10 mouse cellular contexts compared by ENCODE assay signal in the genomic region with DNA sequence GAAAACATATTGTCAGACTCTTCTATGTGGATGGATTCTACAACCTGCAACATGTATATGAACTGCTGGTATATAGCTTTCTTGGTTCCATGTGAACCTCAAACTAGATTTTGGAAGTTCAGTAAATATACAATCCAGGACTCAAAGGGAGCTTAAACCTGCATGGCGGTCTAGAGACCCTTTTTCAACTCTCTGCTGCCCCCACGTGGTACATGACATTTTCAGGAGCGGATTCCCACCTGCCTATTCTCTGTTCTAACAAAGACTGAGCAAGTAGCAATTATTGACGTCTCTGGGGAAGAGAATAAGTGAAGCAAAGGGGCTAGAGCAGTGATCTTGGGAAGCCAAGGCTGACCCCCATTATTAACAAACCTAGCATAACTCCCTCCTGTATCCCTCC.
A peak's percentile ranks its signal among the peaks of the same experiment; 100 is the strongest.
DNase-seq lines count a peak whose midpoint lies in the region; ATAC-seq and TF ChIP-seq lines count a peak whose summit lies in the region.
"Had no signal": no experiment of that assay in that cellular context is flagged by ENCODE, and none has a peak within 500 bp of the region (broad histone marks: within the 10 kb centered on the region; RNA-seq: fewer than 3 reads in every experiment).

No protein-coding gene starts in this region.

- peak in 1 of 2 experiments; percentile 19 for DNase-seq in heart, adult 2 months
- DNase-seq in CH12.LX (ENCODE audit: extremely low read depth): peak; percentile 36
- DNase-seq in cerebellum, adult 11 months: peak; percentile 66
- peak; percentile 63 to 66 for DNase-seq in frontal cortex, postnatal 25 days (ENCODE audit: low spot score in 2 of 2)
- DNase-seq in left cerebral cortex, postnatal 4 days: peak; percentile 80
- peak; percentile 79 for DNase-seq in retina, embryonic 14.5 days (ENCODE audit: low spot score)
- DNase-seq in gastrocnemius, postnatal 14 days: no peak

- no peak overlapping the region for H3K4me2 ChIP-seq in heart, embryonic 12.5 days
- H3K4me2 ChIP-seq in CH12.LX (ENCODE audit: insufficient read depth, low read depth, poor library complexity, severe bottlenecking): no peak overlapping the region
- H3K4me2 ChIP-seq: lung, embryonic 15.5 days had no signal

- in situ Hi-C loops in CH12.LX (cut with MboI; ENCODE audit: low pct_ligation_motif_present, low pct_unique_long_range_greater_than_20kb, low sequenced_read_pairs): loop anchor here (25.0 kb wide), 1 partner anchor 638 kb away; no protein-coding TSS in a partner anchor

- dilution Hi-C loops in CH12.LX (cut with MboI; ENCODE audit: extremely low pct_ligation_motif_present, extremely low pct_unique_long_range_greater_than_20kb, low sequenced_read_pairs): no loop called here

- intact Hi-C loops in heart, adult 2 months (cut with DNase I): no loop called here
- intact Hi-C loops in left cerebral cortex, postnatal 4 days (cut with DNase I): loop anchor here (5.0 kb wide), 1 partner anchor 638 kb away; no protein-coding TSS in a partner anchor
- intact Hi-C loops in gastrocnemius, postnatal 14 days (cut with DNase I; ENCODE audit: low total_unique reads): no loop called here

- no peak for TF ChIP-seq EP300 in heart, adult 2 months (IDR thresholded peaks at IDR 0.05; ENCODE audit: insufficient read depth, low read depth, low read length)
- TF ChIP-seq EP300 in CH12.LX (IDR thresholded peaks at IDR 0.05; ENCODE audit: low read length): no peak

- 16% methylated on average over 4 of the region's 4 CpGs for WGBS in heart, adult 2 months
- 17% methylated on average over 4 of the region's 4 CpGs for WGBS in heart, embryonic 12.5 days

- no peak for TF ChIP-seq POLR2A in heart, adult 2 months (IDR thresholded peaks at IDR 0.05; ENCODE audit: insufficient read depth, low read depth, low read length)
- TF ChIP-seq POLR2A in CH12.LX (IDR thresholded peaks at IDR 0.05; ENCODE audit: low read depth, low read length): no peak

- peak; percentile 40 for TF ChIP-seq RAD21 in CH12.LX (IDR thresholded peaks at IDR 0.05; ENCODE audit: low read depth, low read length)

- no peaks in the 10 kb centered on the region for H3K36me3 ChIP-seq in heart, adult 2 months (ENCODE audit: control insufficient read depth, insufficient read depth, low read length)
- no peaks in the 10 kb centered on the region for H3K36me3 ChIP-seq in heart, embryonic 12.5 days
- no peaks in the 10 kb centered on the region for H3K36me3 ChIP-seq in CH12.LX (replicated peaks in 1 of 2; ENCODE audit: control insufficient read depth in 1 of 2, insufficient read depth in 1 of 2, low read length in 1 of 2)
- H3K36me3 ChIP-seq: G1E; lung, embryonic 15.5 days had no signal

- 0 out of 2 replicates have a peak, but pooled peaks cover 3% of the 10 kb centered on the region for H3K9me3 ChIP-seq in heart, embryonic 12.5 days (replicated peaks)
- no peaks in the 10 kb centered on the region for H3K9me3 ChIP-seq in CH12.LX (replicated peaks; ENCODE audit: low read length)
- H3K9me3 ChIP-seq: G1E; lung, embryonic 15.5 days had no signal

- no peak overlapping the region for H3K4me3 ChIP-seq in heart, adult 2 months
- no peak overlapping the region for H3K4me3 ChIP-seq in heart, embryonic 12.5 days
- H3K4me3 ChIP-seq in CH12.LX (replicated peaks in 1 of 3; ENCODE audit: low read depth in 2 of 3, low read length in 2 of 3, poor library complexity in 1 of 3): no peak overlapping the region
- H3K4me3 ChIP-seq: lung, embryonic 15.5 days had no signal

- H3K9ac ChIP-seq in heart, adult 2 months (ENCODE audit: low read depth, low read length): no peak overlapping the region
- no peak overlapping the region for H3K9ac ChIP-seq in heart, embryonic 12.5 days
- H3K9ac ChIP-seq in CH12.LX (ENCODE audit: insufficient read depth, low read depth): no peak overlapping the region
- H3K9ac ChIP-seq: lung, embryonic 15.5 days had no signal

- no peak overlapping the region for H3K27ac ChIP-seq in heart, adult 2 months
- no peak overlapping the region for H3K27ac ChIP-seq in heart, embryonic 12.5 days (ENCODE audit: poor library complexity, severe bottlenecking)
- no peak overlapping the region for H3K27ac ChIP-seq in CH12.LX (ENCODE audit: insufficient read depth, low read depth)
- H3K27ac ChIP-seq: lung, embryonic 15.5 days had no signal

- no peaks in the 10 kb centered on the region for H3K27me3 ChIP-seq in heart, adult 2 months (ENCODE audit: control insufficient read depth, insufficient read depth, low read length)
- 0 out of 2 replicates have a peak, but pooled peaks cover 6% of the 10 kb centered on the region for H3K27me3 ChIP-seq in heart, embryonic 12.5 days (replicated peaks)
- H3K27me3 ChIP-seq in CH12.LX (replicated peaks): no peaks in the 10 kb centered on the region
- H3K27me3 ChIP-seq: lung, embryonic 15.5 days had no signal

- no peaks in the 10 kb centered on the region for H3K79me2 ChIP-seq in heart, adult 2 months (replicated peaks; ENCODE audit: control insufficient read depth, insufficient read depth, low read length)
- H3K79me2 ChIP-seq in CH12.LX (replicated peaks; ENCODE audit: control insufficient read depth, extremely low read depth, insufficient read depth, poor library complexity, severe bottlenecking): no peaks in the 10 kb centered on the region

- H3K4me1 ChIP-seq in heart, adult 2 months (ENCODE audit: control insufficient read depth, insufficient read depth, low read length): no peaks in the 10 kb centered on the region
- H3K4me1 ChIP-seq in heart, embryonic 12.5 days (replicated peaks): no peaks in the 10 kb centered on the region
- H3K4me1 ChIP-seq in CH12.LX (ENCODE audit: control insufficient read depth in 1 of 2, insufficient read depth in 2 of 2): no peaks in the 10 kb centered on the region
- H3K4me1 ChIP-seq: lung, embryonic 15.5 days had no signal

- peak; percentile 54 for TF ChIP-seq CTCF in heart, adult 2 months (IDR thresholded peaks at IDR 0.05)
- TF ChIP-seq CTCF in CH12.LX (conservative IDR thresholded peaks at IDR 0.05 in 1 of 2, IDR thresholded peaks at IDR 0.05 in 1 of 2; ENCODE audit: low read depth in 2 of 2, low read length in 2 of 2): peak; percentile 17 to 53; a peak in 3 of 4 replicates

- no peak for ATAC-seq in heart, embryonic 12.5 days (ENCODE audit: insufficient number of reproducible peaks, low FRiP score)

TF ChIP-seq in CH12.LX, 34 proteins besides CTCF, POLR2A, EP300 and RAD21:
- TF ChIP-seq MAFK (IDR thresholded peaks at IDR 0.05; ENCODE audit: insufficient replicate concordance, low read length) (no peak), POLR2AphosphoS2 (IDR thresholded peaks at IDR 0.05; ENCODE audit: low read depth, low read length) (no peak), ELF1 (IDR thresholded peaks at IDR 0.05; ENCODE audit: low read depth, low read length) (no peak), E2F4 (IDR thresholded peaks at IDR 0.05; ENCODE audit: insufficient replicate concordance, low read depth, low read length) (no peak), MYC (IDR thresholded peaks at IDR 0.05; ENCODE audit: low read depth, low read length) (no peak), JUND (conservative IDR thresholded peaks at IDR 0.05; ENCODE audit: low read depth, low read length) (no peak), USF2 (conservative IDR thresholded peaks at IDR 0.05; ENCODE audit: low read depth, low read length) (no peak), SIN3A (IDR thresholded peaks at IDR 0.05; ENCODE audit: low read length) (no peak), MAX (IDR thresholded peaks at IDR 0.05; ENCODE audit: low read length) (0 out of 2 replicates have a peak, but pooled peaks have one; percentile 15), NRF1 (IDR thresholded peaks at IDR 0.05; ENCODE audit: low read depth, low read length) (no peak), GABPA (IDR thresholded peaks at IDR 0.05; ENCODE audit: insufficient replicate concordance, low read depth, low read length) (no peak), SMC3 (IDR thresholded peaks at IDR 0.05; ENCODE audit: low read depth, low read length) (peak; percentile 33), TBP (conservative IDR thresholded peaks at IDR 0.05; ENCODE audit: low read depth, low read length) (no peak), NELFE (IDR thresholded peaks at IDR 0.05; ENCODE audit: low read depth, low read length) (no peak), ETS1 (conservative IDR thresholded peaks at IDR 0.05; ENCODE audit: low read depth, low read length) (no peak)
